Mouse (Mus musculus) olfactory bulb, adult 2 months (tissue): Measurements from ENCODE around the gene Lgals2. TPM values are rescaled to one million over a fixed set of nuclear protein-coding genes. Genes with fewer than 3 reads are reported as not detected.

Experiments
- H3K27ac ChIP-seq: fragments of 200-500 bp; 2 replicates; pipeline ENCODE4 v1.5.1; 2012; ENCODE audit warnings: low read depth, low read length; ENCODE audit not compliant: insufficient read depth
- H3K4me1 ChIP-seq: fragments of 200-500 bp; 2 replicates; pipeline ENCODE4 v1.6.1; 2012; ENCODE audit warnings: low read length; ENCODE audit not compliant: control insufficient read depth, insufficient read depth
- H3K4me3 ChIP-seq: fragments of 200-500 bp; 2 replicates; pipeline ENCODE4 v1.5.1; 2012; ENCODE audit warnings: mild to moderate bottlenecking, low read depth, low read length, moderate library complexity; ENCODE audit not compliant: insufficient read depth
- CTCF ChIP-seq: fragments of 200-500 bp; IDR thresholded peaks from 2 replicates; pipeline ENCODE4 v1.5.1; 2012; ENCODE audit warnings: low read depth, mild to moderate bottlenecking, low read length, moderate library complexity; ENCODE audit not compliant: insufficient read depth
- POLR2A ChIP-seq: fragments of 200-500 bp; IDR thresholded peaks from 2 replicates; pipeline ENCODE4 v1.6.1; 2012; ENCODE audit warnings: mild to moderate bottlenecking, low read depth, low read length, moderate library complexity; ENCODE audit not compliant: insufficient read depth
- WGBS: fragments of 180-500 bp; shearing (Covaris S2); methylation state at CpG from one replicate; pipeline ENCODE4 v1.1.7; 2018; 5-methylcytosine and 5-hydroxymethylcytosine counted together
- polyA plus RNA-seq: library from polyadenylated mRNA; stranded (reverse); fragments of >200 nt; gene quantifications from 2 replicates; pipeline ENCODE4 v1.2.4, GENCODE M21; 2012; ENCODE audit warnings: low replicate concordance; ENCODE audit not compliant: missing spikeins, insufficient read depth, insufficient read length

Gene Lgals2
- polyA plus RNA-seq, 1 experiment = not detected

GRCm38 (mm10) chr15:78840751-78841150, 14.6 kb downstream of the Lgals2 start:
- no peak overlapping the region for H3K4me3 ChIP-seq
- TF ChIP-seq CTCF (no peak), POLR2A (no peak)

GRCm38 (mm10) chr15:78840241-78840640, 15.1 kb downstream of the Lgals2 start:
- 56% methylated on average over 3 of the region's 3 CpGs for WGBS
- Histone ChIP-seq H3K4me3 (no peak overlapping the region), H3K4me1 (peaks cover 41% of the 10 kb centered on the region), H3K27ac (no peak overlapping the region)
- TF ChIP-seq POLR2A (no peak), CTCF (no peak)

More at GRCm38 (mm10) chr15:78840751-78841150, 14.6 kb downstream of the Lgals2 start:
- H3K4me1 ChIP-seq = peaks cover 39% of the 10 kb centered on the region
- WGBS = 82% methylated on average over 11 of the region's 11 CpGs
- H3K27ac ChIP-seq = no peak overlapping the region

GRCm38 (mm10) chr15:78839744-78840143, 15.6 kb downstream of the Lgals2 start:
- WGBS = 4% methylated on average over 2 of the region's 2 CpGs
- TF ChIP-seq CTCF (no peak), POLR2A (no peak)
- H3K4me3 ChIP-seq = no peak overlapping the region
- peaks cover 44% of the 10 kb centered on the region for H3K4me1 ChIP-seq
- H3K27ac ChIP-seq = 0 out of 2 replicates have a peak overlapping the region, but pooled peaks have one; percentile 33

GRCm38 (mm10) chr15:78836086-78836621, 19.2 kb downstream of the Lgals2 start:
- H3K4me3 ChIP-seq = no peak overlapping the region
- H3K4me1 ChIP-seq = peaks cover 47% of the 10 kb centered on the region
- TF ChIP-seq CTCF (no peak), POLR2A (no peak)
- 72% methylated on average over 8 of the region's 8 CpGs for WGBS
- no peak overlapping the region for H3K27ac ChIP-seq

GRCm38 (mm10) chr15:78835200-78836085, 19.9 kb downstream of the Lgals2 start:
- TF ChIP-seq CTCF (no peak), POLR2A (no peak)

GRCm38 (mm10) chr15:78834233-78835005, 20.9 kb downstream of the Lgals2 start:
- 57% methylated on average over 10 of the region's 10 CpGs for WGBS
- H3K4me1 ChIP-seq = peaks cover 37% of the 10 kb centered on the region
- H3K4me3 ChIP-seq = no peak overlapping the region
- TF ChIP-seq POLR2A = no peak
- no peak for TF ChIP-seq CTCF
- no peak overlapping the region for H3K27ac ChIP-seq

More at GRCm38 (mm10) chr15:78835200-78836085, 19.9 kb downstream of the Lgals2 start:
- peaks cover 45% of the 10 kb centered on the region for H3K4me1 ChIP-seq
- no peak overlapping the region for H3K4me3 ChIP-seq
- WGBS = 39% methylated on average over 12 of the region's 12 CpGs
- no peak overlapping the region for H3K27ac ChIP-seq

GRCm38 (mm10) chr15:78833582-78833981, 21.7 kb downstream of the Lgals2 start:
- Histone ChIP-seq H3K4me1 (peaks cover 32% of the 10 kb centered on the region), H3K4me3 (no peak overlapping the region), H3K27ac (no peak overlapping the region)
- WGBS = 82% methylated on average over 3 of the region's 3 CpGs
- no peak for TF ChIP-seq POLR2A
- no peak for TF ChIP-seq CTCF

- H3K27ac ChIP-seq = 0 out of 2 replicates have a peak overlapping the region, but pooled peaks have one; percentile 10
- H3K4me3 ChIP-seq = no peak overlapping the region
- WGBS = 39% methylated on average over 14 of the region's 14 CpGs
- H3K4me1 ChIP-seq = peaks cover 39% of the 10 kb centered on the region
- TF ChIP-seq POLR2A (no peak), CTCF (no peak)
Measured at GRCm38 (mm10) chr15:78832701-78833123, 22.6 kb downstream of the Lgals2 start.
